Mouse (Mus musculus): ENCODE data around the gene Naa10.

DNA sequence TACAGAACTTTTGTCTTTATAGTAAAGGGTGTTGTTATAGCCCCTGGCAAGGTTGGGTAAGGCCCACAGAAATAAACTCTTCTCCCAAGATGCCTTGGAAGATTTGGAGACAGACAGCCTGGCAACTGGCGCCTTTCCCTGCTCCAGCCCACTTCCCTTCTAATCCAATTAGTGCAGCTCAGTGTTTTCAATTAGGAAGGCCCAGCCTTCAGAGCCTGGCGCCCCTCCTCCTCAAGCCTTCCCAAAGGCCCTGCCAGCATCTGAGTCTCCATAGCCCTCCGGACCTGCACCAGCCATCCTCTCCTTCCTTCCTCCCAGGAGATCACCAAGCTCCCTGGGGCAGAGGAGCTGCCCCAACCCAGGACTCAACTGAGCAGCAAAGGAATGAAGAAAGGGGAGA lies 54.5 kb downstream of the Naa10 start:
- TF ChIP-seq CTCF (IDR thresholded peaks at IDR 0.05; ENCODE audit: extremely low read depth, insufficient read length, insufficient replicate concordance, low read depth, low read length) (no peak), POLR2A (IDR thresholded peaks at IDR 0.05; ENCODE audit: low read depth, low read length) (no peak)

Data from small intestine, adult 2 months (tissue).